Mouse (Mus musculus) embryonic fibroblast, embryonic 13.5 days (primary cell): Measurements from ENCODE around the gene Vnn3.

Experiments used
- CTCF ChIP-seq: IDR thresholded peaks from 2 replicates; pipeline ENCODE4 v1.5.1; 2011; ENCODE audit warnings: mild to moderate bottlenecking, control low read depth, low read length, moderate library complexity, borderline replicate concordance; ENCODE audit not compliant: insufficient read depth
- POLR2A ChIP-seq: IDR thresholded peaks from 2 replicates; pipeline ENCODE4 v1.6.1; 2011; ENCODE audit warnings: low read depth, mild to moderate bottlenecking, control low read depth, low read length, moderate library complexity

DNA sequence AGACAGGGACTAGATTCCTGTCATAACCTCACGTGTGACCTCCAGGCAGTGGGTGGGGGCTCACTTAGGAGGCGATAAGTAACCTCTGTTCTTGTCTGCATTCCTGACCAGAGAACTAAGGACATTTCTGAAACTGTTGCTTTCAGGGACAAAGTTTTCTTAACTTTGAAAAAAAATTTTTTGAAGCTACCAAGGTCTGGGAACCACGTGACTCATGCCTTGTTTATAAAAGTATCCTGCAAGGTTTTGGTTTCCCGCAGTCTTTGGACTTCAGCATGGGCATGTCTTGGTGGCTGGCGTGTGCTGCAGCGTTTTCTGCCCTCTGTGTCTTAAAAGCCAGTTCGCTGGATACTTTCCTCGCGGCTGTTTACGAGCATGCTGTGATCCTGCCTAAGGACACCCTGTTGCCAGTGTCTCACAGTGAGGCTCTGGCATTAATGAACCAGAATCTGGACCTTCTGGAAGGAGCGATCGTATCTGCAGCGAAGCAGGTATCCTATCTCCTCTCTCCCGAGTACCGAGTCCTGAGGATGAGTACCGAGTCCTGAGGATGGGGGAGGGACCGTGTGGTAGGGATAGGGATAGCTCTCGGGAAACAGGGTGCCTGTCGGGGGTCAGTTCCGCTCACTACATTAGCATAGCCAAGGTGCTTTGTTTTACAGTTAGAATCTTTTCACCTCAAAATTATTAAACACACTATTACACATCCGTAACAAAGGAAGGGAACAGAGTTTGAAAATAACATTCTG, 43.5 kb downstream of the Vnn3 start, which contains the start of gene Vnn1:
- 0 out of 2 replicates have a peak, but pooled peaks have one; percentile 22 for TF ChIP-seq POLR2A
- TF ChIP-seq CTCF: no peak
